Mouse (Mus musculus): ENCODE data around the gene Zmym3. TPM values are rescaled to one million over a fixed set of nuclear protein-coding genes. Genes with fewer than 3 reads are reported as not detected.
"Not testable (repeated sequence)": the region's sequence is repeated elsewhere in the genome, so short reads cannot be mapped to it uniquely, and the experiment has no call there.

The Zmym3 gene
- polyA plus RNA-seq, 1 experiment from 2014 or later: 51.7 TPM

- not testable (repeated sequence) for H3K27ac ChIP-seq (replicated peaks); H3K9ac ChIP-seq; H3K4me2 ChIP-seq; H3K9me3 ChIP-seq; H3K4me1 ChIP-seq (replicated peaks); ATAC-seq (ENCODE audit: low read depth); H3K4me3 ChIP-seq; H3K27me3 ChIP-seq; H3K36me3 ChIP-seq
- WGBS: 60% methylated on average over 4 of the region's 4 CpGs
These were observed 61.7 kb downstream of the Zmym3 start for GRCm38 (mm10) chrX:101358902-101359301.

Other genes with a start within 250 kb of the Zmym3 start
- 50.3 and 61.3 TPM in 2 replicates for gene Snx12, start 198.3 kb downstream of the Zmym3 start, polyA plus RNA-seq (2015; fragmentation: Nextera tagmentation; extraction: Ambion mirVana)
- 1.0 and 1.1 TPM in 2 replicates for gene Foxo4, start 166.3 kb downstream of the Zmym3 start, polyA plus RNA-seq (2015; fragmentation: Nextera tagmentation; extraction: Ambion mirVana)
- gene Gm614, start 156.9 kb downstream of the Zmym3 start, polyA plus RNA-seq (2015; fragmentation: Nextera tagmentation; extraction: Ambion mirVana): not detected in 2 replicates
- gene Il2rg, start 152.6 kb downstream of the Zmym3 start, polyA plus RNA-seq (2015; fragmentation: Nextera tagmentation; extraction: Ambion mirVana): 6.8 and 7.1 TPM in 2 replicates
- not detected in 2 replicates for gene Gm20489, start 151.8 kb downstream of the Zmym3 start, polyA plus RNA-seq (2015; fragmentation: Nextera tagmentation; extraction: Ambion mirVana)
- 25.9 and 26.6 TPM in 2 replicates for gene Med12, start 146.8 kb downstream of the Zmym3 start, polyA plus RNA-seq (2015; fragmentation: Nextera tagmentation; extraction: Ambion mirVana)
- gene Nlgn3, start 121.7 kb downstream of the Zmym3 start, polyA plus RNA-seq (2015; fragmentation: Nextera tagmentation; extraction: Ambion mirVana): 59.3 and 63.7 TPM in 2 replicates
- 0.92 and 0.98 TPM in 2 replicates for gene Gjb1, start 44.5 kb downstream of the Zmym3 start, polyA plus RNA-seq (2015; fragmentation: Nextera tagmentation; extraction: Ambion mirVana)
- 372 and 398 TPM in 2 replicates for gene Nono, start 8.5 kb upstream of the Zmym3 start, polyA plus RNA-seq (2015; fragmentation: Nextera tagmentation; extraction: Ambion mirVana)
- 3.5 and 4.7 TPM in 2 replicates for gene Itgb1bp2, start 28.2 kb upstream of the Zmym3 start, polyA plus RNA-seq (2015; fragmentation: Nextera tagmentation; extraction: Ambion mirVana)
- gene Taf1, start 111.9 kb upstream of the Zmym3 start, polyA plus RNA-seq (2015; fragmentation: Nextera tagmentation; extraction: Ambion mirVana): 12.3 and 13.6 TPM in 2 replicates
- 180 and 215 TPM in 2 replicates for gene Ogt, start 219.2 kb upstream of the Zmym3 start, polyA plus RNA-seq (2015; fragmentation: Nextera tagmentation; extraction: Ambion mirVana)

All from neural tube, embryonic 13.5 days (tissue).